Mouse (Mus musculus): Measurements from ENCODE around the gene Bola1. TPM values are rescaled to one million over a fixed set of nuclear protein-coding genes. Genes with fewer than 3 reads are reported as not detected.
"Not testable (repeated sequence)": the region's sequence is repeated elsewhere in the genome, so short reads cannot be mapped to it uniquely, and the experiment has no call there.

Gene Bola1
- polyA plus RNA-seq, 1 experiment from 2014 or later = 52.6 TPM

GRCm38 (mm10) chr3:96245003-96245886 lies 25.7 kb upstream of the Bola1 start, which contains the start of gene Hist2h2aa1:
Gene Hist2h2aa1 (plus strand): TSS chr3:96245497.
- H3K4me1 ChIP-seq = peaks cover 29% of the 10 kb centered on the region
- not testable (repeated sequence) for H3K27me3 ChIP-seq, H3K9me3 ChIP-seq, H3K36me3 ChIP-seq
- H3K4me2 ChIP-seq (replicated peaks) = peak within 1 kb of the TSS; percentile 49
- peak within 1 kb of the TSS; percentile 61 for H3K9ac ChIP-seq
- peak; percentile 85 for ATAC-seq (ENCODE audit: insufficient number of reproducible peaks, insufficient read depth, low FRiP score, low TSS enrichment)
- peak within 1 kb of the TSS; percentile 40 for H3K4me3 ChIP-seq
- WGBS = under 1% methylated on average over 38 of the region's 88 CpGs
- peak within 1 kb of the TSS; percentile 97 for H3K27ac ChIP-seq

GRCm38 (mm10) chr3:96243921-96244572 lies 24.5 kb upstream of the Bola1 start:
- Histone ChIP-seq H3K9ac (peak overlapping the region; percentile 61), H3K27ac (peak overlapping the region; percentile 97), H3K9me3 (no peaks in the 10 kb centered on the region), H3K36me3 (no peaks in the 10 kb centered on the region), H3K27me3 (no peaks in the 10 kb centered on the region), H3K4me2 (replicated peaks) (peak overlapping the region; percentile 49), H3K4me3 (0 out of 2 replicates have a peak overlapping the region, but pooled peaks have one; percentile 40), H3K4me1 (peaks cover 28% of the 10 kb centered on the region)
- 80% methylated on average over 7 of the region's 7 CpGs for WGBS
- no peak for ATAC-seq (ENCODE audit: insufficient number of reproducible peaks, insufficient read depth, low FRiP score, low TSS enrichment)

- H3K9ac ChIP-seq = peak overlapping the region; percentile 36; the same call in 1 of the 2 replicates
- H3K4me1 ChIP-seq = peaks cover 32% of the 10 kb centered on the region
- WGBS = 78% methylated on average over 9 of the region's 9 CpGs
- peak overlapping the region; percentile 30 for H3K4me2 ChIP-seq (replicated peaks)
- no peaks in the 10 kb centered on the region for H3K9me3 ChIP-seq
- H3K27ac ChIP-seq = peak overlapping the region; percentile 90
- H3K36me3 ChIP-seq = no peaks in the 10 kb centered on the region
- H3K4me3 ChIP-seq = no peak overlapping the region
- H3K27me3 ChIP-seq = no peaks in the 10 kb centered on the region
- ATAC-seq (ENCODE audit: insufficient number of reproducible peaks, insufficient read depth, low FRiP score, low TSS enrichment) = no peak
Observed at GRCm38 (mm10) chr3:96240799-96241197, 21.3 kb upstream of the Bola1 start.

GRCm38 (mm10) chr3:96239949-96240798 lies 20.7 kb upstream of the Bola1 start, which contains the start of gene Hist2h2aa2:
Gene Hist2h2aa2 (minus strand): TSS chr3:96240276.
- ATAC-seq (ENCODE audit: insufficient number of reproducible peaks, insufficient read depth, low FRiP score, low TSS enrichment) = peak; percentile 85
- H3K4me1 ChIP-seq = peaks cover 32% of the 10 kb centered on the region
- H3K9me3 ChIP-seq, H3K27me3 ChIP-seq, H3K36me3 ChIP-seq: not testable (repeated sequence)
- peak within 1 kb of the TSS; percentile 32 for H3K4me3 ChIP-seq
- H3K27ac ChIP-seq = peak within 1 kb of the TSS; percentile 90
- H3K4me2 ChIP-seq (replicated peaks) = peak within 1 kb of the TSS; percentile 31
- WGBS = 3% methylated on average over 42 of the region's 85 CpGs
- peak within 1 kb of the TSS; percentile 36; the same call in 1 of the 2 replicates for H3K9ac ChIP-seq

GRCm38 (mm10) chr3:96238954-96239793 lies 19.7 kb upstream of the Bola1 start, which contains the start of gene Hist2h3c2:
Gene Hist2h3c2 (minus strand): TSS chr3:96239127.
- peak; percentile 90 for ATAC-seq (ENCODE audit: insufficient number of reproducible peaks, insufficient read depth, low FRiP score, low TSS enrichment)
- WGBS = 1% methylated on average over 14 of the region's 68 CpGs
- not testable (repeated sequence) for H3K9me3 ChIP-seq, H3K27me3 ChIP-seq, H3K36me3 ChIP-seq
- peak within 1 kb of the TSS; percentile 69 for H3K4me2 ChIP-seq (replicated peaks)
- H3K4me1 ChIP-seq = peaks cover 27% of the 10 kb centered on the region
- H3K27ac ChIP-seq = peak within 1 kb of the TSS; percentile 85
- H3K4me3 ChIP-seq = peak within 1 kb of the TSS; percentile 50
- peak within 1 kb of the TSS; percentile 70 for H3K9ac ChIP-seq

- Histone ChIP-seq H3K4me3 (peak overlapping the region; percentile 50), H3K27me3 (no peaks in the 10 kb centered on the region), H3K9me3 (no peaks in the 10 kb centered on the region), H3K36me3 (no peaks in the 10 kb centered on the region), H3K4me1 (peaks cover 21% of the 10 kb centered on the region), H3K4me2 (replicated peaks) (peak overlapping the region; percentile 69), H3K9ac (peak overlapping the region; percentile 70), H3K27ac (peak overlapping the region; percentile 85)
- ATAC-seq (ENCODE audit: insufficient number of reproducible peaks, insufficient read depth, low FRiP score, low TSS enrichment) = no peak
- WGBS = 1% methylated on average over 12 of the region's 12 CpGs
Observed at GRCm38 (mm10) chr3:96237904-96238511, 18.5 kb upstream of the Bola1 start.

GRCm38 (mm10) chr3:96237335-96237903 lies 17.9 kb upstream of the Bola1 start:
- Histone ChIP-seq H3K9me3 (no peaks in the 10 kb centered on the region), H3K4me2 (replicated peaks) (peak overlapping the region; percentile 69), H3K36me3 (no peaks in the 10 kb centered on the region), H3K27ac (peak overlapping the region; percentile 85), H3K4me1 (peaks cover 21% of the 10 kb centered on the region), H3K9ac (peak overlapping the region; percentile 70), H3K4me3 (peak overlapping the region; percentile 50), H3K27me3 (no peaks in the 10 kb centered on the region)
- WGBS = 23% methylated on average over 7 of the region's 7 CpGs
- ATAC-seq (ENCODE audit: insufficient number of reproducible peaks, insufficient read depth, low FRiP score, low TSS enrichment) = no peak

- H3K27ac ChIP-seq = peak overlapping the region; percentile 85
- H3K4me3 ChIP-seq = peak overlapping the region; percentile 50
- peak overlapping the region; percentile 69 for H3K4me2 ChIP-seq (replicated peaks)
- H3K4me1 ChIP-seq = peaks cover 19% of the 10 kb centered on the region
- no peak for ATAC-seq (ENCODE audit: insufficient number of reproducible peaks, insufficient read depth, low FRiP score, low TSS enrichment)
- H3K27me3 ChIP-seq = no peaks in the 10 kb centered on the region
- 71% methylated on average over 4 of the region's 4 CpGs for WGBS
- no peaks in the 10 kb centered on the region for H3K9me3 ChIP-seq
- no peaks in the 10 kb centered on the region for H3K36me3 ChIP-seq
- H3K9ac ChIP-seq = peak overlapping the region; percentile 70
Observed at GRCm38 (mm10) chr3:96236834-96237334, 17.4 kb upstream of the Bola1 start.

GRCm38 (mm10) chr3:96235836-96236235 lies 16.3 kb upstream of the Bola1 start:
- H3K9ac ChIP-seq = no peak overlapping the region
- ATAC-seq (ENCODE audit: insufficient number of reproducible peaks, insufficient read depth, low FRiP score, low TSS enrichment) = no peak
- H3K4me1 ChIP-seq = peaks cover 19% of the 10 kb centered on the region
- WGBS = 47% methylated on average over 3 of the region's 3 CpGs
- no peaks in the 10 kb centered on the region for H3K9me3 ChIP-seq
- no peaks in the 10 kb centered on the region for H3K27me3 ChIP-seq
- no peak overlapping the region for H3K4me2 ChIP-seq (replicated peaks)
- H3K4me3 ChIP-seq = no peak overlapping the region
- H3K36me3 ChIP-seq = no peaks in the 10 kb centered on the region
- H3K27ac ChIP-seq = peak overlapping the region; percentile 7; the same call in 1 of the 2 replicates

- ATAC-seq (ENCODE audit: insufficient number of reproducible peaks, insufficient read depth, low FRiP score, low TSS enrichment) = no peak
- WGBS = 87% methylated on average over 2 of the region's 2 CpGs
- Histone ChIP-seq H3K36me3 (no peaks in the 10 kb centered on the region), H3K4me3 (no peak overlapping the region), H3K27ac (no peak overlapping the region), H3K9me3 (no peaks in the 10 kb centered on the region), H3K4me2 (replicated peaks) (no peak overlapping the region), H3K9ac (no peak overlapping the region), H3K27me3 (no peaks in the 10 kb centered on the region), H3K4me1 (peaks cover 19% of the 10 kb centered on the region)
Observed at GRCm38 (mm10) chr3:96234914-96235313, 15.4 kb upstream of the Bola1 start.

Measured in embryonic facial prominence, embryonic 12.5 days (tissue).